Mouse (Mus musculus) left cerebral cortex, adult 18-20 months (tissue): Measurements from ENCODE around the gene Med24. TPM values are rescaled to one million over a fixed set of nuclear protein-coding genes. Genes with fewer than 3 reads are reported as not detected.

Source experiments
- DNase-seq, 2 experiments: peaks; one replicate each; pipeline ENCODE4 v3.0.0; 2021 to 2022; ENCODE audit warnings: low spot score in 2 of 2, mixed read lengths in 1 of 2
- total RNA-seq, 2 experiments: library from RNA; stranded (reverse); gene quantifications; 2 replicates each; pipeline ENCODE4 v1.2.3; 2021

The Med24 gene
- total RNA-seq, 2 experiments from 2014 or later = 108 to 127 TPM

DNA sequence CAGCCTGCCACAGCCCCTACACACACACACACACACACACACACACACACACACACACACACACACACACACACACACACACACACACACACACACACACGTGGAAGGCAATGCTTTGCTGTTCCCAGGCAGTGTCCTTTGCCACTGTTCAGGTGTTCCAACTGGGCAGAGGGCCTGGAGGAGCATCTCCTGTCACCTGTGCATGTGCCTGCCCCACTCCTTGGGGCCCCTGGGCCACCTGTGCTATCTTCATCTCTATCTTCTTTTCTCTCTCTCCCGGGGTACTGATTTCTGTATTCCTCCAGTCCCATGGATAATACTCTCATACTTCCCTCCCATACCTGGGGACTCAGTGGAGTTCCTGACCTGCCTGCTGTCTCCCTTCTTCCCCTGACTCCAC is 37.1 kb upstream of the Med24 start:
- no peak for DNase-seq

DNA sequence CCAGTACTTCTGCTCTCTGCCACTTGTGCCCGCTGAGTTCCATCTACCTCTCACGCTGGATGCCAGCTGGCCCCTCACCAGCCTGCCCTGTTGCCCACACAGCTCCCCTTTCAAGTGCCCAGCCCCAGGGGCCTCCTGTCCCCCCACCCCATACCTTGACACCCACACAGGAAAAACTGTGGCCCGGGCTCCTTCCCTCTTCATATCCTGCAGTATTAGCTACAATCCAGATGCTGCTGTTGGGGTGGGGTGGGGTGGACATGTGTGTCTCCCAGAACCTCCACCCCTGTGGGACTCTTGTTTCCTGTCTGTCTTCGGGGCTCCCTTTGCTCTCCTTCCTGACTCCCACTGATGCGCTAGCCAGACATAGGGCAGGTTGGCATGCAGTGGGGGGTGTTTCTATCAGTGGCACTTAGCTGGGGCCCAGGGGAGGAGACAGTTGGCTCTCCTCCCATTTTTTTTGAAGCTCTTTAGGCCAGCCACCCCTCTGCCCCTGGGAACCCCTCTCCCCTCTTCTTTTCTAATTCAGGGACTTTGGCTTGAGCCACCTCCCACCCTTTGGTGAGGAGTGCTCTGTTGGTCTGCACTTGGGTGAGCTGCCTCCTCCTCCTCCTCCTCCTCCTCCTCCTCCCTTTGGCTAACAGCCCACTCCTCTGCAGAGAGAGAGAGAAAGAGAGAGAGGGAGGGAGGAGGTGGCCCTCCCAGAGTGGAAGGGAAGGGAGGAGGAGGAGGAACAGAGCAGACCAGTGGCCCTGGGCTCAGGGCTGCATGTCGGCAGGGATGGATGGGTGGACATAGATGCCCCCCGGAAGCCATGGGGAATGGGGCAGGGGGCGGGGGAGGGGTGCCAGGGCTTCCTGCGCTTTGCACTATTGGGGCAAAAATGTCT is 36.4 kb upstream of the Med24 start:
- no peak for DNase-seq

DNA sequence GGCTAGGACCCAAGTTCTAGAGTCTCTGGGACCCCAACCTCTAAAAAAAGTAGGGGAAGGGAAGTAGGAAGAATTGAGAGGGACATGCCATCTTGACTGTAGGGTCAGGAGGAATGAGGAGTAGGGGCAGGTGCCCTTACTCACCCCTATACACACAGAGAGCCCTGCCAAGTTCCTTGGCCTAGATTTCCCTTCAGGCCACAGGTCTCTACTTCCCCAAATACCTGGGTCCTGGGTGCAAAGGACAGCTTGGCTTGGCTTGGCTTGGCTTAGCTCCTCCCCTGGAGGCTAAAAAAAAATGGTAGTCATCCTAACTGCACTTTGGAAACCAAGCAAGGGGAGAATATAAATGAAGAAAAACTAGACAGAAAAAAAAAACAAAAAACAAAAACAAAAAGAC is 35.5 kb upstream of the Med24 start:
- no peak for DNase-seq

DNA sequence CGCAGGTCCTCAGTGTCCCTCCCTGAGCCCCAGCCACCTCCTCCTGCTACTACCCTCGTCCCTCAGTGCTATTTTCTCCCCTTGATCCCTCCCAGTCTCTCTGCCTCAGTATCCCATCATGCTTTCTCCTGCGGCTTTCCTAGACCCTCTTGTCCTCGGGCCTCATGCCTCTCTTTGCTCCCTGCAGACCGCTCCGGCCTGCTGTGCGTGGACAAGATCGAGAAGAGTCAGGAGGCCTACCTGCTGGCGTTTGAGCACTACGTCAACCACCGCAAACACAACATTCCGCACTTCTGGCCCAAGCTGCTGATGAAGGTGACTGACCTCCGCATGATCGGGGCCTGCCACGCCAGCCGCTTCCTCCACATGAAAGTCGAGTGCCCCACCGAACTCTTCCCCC is 34.9 kb upstream of the Med24 start:
- DNase-seq = no peak

DNA sequence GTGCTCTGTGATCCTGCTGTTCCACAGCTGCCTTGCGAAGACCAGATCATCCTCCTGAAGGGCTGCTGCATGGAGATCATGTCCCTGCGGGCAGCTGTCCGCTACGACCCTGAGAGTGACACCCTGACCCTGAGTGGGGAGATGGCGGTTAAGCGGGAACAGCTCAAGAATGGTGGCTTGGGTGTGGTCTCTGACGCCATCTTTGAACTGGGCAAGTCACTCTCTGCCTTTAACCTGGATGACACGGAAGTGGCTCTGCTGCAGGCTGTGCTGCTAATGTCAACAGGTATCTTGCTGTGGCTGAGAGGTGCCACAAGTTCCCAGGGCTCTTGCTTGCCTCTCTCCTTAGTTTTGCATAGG is 34.2 kb upstream of the Med24 start:
- no peak for DNase-seq

DNA sequence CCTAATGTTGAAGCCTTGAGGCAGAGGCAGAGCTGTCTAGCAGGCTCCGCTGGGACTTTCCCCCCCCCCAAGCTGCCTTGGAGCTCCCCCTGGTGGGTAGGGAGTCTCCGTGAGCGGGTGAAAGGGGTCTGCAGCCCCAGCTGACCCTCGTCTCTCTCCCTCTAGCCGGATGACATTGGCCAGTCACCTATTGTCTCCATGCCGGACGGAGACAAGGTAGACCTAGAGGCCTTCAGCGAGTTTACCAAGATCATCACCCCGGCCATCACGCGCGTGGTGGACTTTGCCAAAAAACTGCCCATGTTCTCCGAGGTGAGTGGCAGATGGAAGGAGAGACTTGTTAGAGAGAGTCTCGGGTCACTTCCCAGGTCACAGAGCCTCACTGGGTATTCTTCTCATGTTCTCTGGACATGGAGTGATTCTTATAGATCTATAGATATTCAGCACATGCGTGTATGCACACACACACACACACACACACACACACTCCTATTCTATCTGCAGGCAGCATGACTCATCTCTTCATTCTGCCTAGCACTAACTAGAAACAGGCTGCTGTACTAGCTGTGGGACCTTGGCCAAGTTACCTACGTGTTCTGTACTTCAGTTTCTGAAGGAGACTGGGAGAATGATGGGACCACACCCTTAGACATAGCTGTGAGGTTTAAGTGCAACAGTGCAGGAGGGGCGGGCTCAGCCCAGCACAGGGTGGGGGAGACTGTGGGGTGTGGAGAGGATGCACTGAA is 33.7 kb upstream of the Med24 start:
- DNase-seq = peak; percentile 72

DNA sequence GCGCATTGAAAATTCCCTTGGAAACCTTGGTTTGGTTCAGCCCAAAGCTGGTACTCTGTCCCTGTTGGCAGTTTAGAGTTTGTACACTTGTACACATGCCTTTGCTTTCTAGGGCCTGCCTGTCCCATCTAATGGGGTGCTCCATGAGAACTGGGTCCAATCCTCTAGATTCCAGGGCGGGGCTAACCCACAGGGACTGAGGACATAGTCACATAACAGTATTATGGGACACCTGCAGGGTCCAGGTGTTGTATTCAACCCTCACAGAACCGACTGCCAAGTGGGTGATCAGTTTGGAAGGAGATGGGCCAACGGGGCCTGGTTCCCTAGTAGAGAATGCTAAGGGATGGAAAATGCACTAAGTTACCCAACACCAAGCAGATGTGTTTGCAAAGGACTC is 32.7 kb upstream of the Med24 start:
- DNase-seq = no peak

DNA sequence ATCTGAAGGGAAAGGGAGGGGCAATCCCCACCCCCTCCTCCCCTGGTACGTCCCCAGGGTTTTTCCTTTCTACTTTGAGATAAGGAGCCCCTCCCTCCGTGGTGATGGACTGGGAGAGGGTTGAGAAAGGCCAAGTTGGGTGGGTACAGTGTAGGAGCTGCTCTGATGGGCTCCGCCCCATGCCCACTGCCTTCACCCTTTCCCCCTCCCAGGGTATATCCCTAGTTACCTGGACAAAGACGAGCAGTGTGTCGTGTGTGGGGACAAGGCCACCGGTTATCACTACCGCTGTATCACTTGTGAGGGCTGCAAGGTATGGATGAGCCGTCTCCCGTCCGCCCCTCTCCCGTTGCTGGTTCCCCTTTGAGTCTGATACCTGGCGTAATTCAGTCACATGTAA is 27.5 kb upstream of the Med24 start:
- DNase-seq = no peak

DNA sequence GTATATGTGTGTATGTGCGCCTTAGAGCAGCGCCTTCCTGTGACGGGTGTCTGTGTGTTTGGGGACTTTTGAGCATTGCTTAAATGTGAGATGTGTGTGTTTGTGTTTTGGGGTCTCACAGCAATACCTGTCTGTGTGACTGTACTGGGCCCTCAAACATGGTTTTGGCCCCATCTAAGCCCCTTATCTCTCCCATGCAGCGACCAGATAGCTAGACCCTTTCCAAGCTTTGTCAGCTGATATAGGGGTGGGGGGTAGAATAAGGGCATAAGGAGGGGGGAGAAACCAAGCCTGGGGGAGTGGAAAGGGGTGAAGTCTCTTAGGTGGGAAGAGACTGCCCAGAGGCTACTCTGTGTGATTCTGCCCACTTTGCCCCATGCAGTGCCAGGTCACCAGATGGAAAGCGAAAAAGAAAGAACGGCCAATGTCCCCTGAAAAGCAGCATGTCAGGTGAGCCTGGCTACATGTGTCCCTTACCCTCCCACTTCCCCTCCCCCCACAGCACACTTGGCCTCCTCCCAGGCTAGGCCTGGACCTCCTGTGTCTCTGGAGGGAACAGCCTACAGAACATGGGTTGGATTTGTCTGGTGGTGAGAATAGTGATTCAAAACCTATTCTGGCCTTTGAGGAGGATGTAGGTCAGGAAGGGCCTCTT is 26.6 kb upstream of the Med24 start:
- DNase-seq = no peak

DNA sequence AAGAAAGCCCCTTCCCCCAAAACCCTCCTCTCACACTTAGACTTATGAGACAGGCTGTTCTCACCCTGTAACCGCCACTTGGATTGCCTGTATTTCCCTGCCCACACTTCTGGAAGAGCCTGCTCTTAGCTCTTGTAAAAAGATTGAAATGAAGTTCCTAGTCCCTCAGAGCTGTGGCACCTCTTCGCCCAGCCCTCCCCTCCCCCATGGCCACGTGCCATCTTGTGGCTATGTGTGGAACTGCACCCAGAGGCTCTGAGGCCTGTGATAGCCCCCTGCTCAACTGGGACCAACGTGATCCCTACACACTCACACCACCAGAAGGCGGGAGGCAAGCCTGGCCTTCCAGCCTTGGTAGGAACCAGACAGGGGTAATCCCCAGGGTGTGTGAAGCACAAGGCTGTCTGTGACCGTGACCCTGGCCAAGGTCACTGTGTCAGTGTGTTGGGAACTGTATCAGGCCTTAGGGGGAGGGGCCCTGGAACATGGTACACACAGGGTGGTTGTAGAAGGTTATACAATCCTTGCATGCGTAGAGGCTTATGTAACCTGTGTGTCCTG is 25.5 kb upstream of the Med24 start:
- DNase-seq = no peak

DNA sequence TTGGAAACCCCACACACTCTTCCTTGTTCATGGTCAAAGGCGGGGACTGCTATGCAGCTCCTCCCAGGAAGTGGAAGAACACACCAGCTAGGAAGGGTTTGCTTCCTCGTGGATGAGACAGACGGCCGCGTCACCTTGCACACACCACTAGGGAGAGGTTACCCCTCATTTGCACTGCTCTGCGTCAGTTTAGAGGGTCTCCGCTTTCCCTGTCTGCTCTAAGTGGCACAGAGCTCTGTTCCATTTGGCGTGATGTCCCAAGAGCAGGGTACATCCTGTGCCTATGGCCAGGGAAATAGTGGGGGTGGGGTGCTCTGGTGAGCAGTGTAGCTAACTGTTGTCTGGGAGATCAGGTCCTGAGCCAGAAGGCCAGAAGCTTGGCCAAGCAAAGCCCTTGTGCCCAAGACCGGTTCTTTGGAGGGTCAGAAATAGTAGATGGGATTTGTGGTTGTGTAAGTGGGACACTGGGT is 25.0 kb upstream of the Med24 start:
- no peak for DNase-seq

DNA sequence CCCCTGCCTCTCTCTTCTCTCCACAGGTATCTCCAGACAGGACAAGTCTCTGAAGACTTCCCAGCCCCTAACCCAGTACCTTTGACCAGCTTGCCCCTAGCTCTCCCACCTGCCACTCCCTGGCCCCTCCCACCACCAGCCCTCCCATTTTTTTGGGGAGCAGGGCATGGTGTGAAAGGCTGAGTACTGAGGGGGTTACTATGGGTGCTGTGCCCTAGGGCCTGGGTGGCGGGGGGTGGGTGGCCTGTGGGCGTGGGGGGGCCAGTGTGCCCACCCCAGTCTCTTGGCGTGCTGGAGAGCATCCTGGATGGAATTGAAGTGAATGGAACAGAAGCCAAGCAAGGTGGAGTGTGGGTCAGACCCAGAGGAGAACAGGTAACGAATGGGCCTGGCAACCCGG is 24.0 kb upstream of the Med24 start:
- no peak for DNase-seq

DNA sequence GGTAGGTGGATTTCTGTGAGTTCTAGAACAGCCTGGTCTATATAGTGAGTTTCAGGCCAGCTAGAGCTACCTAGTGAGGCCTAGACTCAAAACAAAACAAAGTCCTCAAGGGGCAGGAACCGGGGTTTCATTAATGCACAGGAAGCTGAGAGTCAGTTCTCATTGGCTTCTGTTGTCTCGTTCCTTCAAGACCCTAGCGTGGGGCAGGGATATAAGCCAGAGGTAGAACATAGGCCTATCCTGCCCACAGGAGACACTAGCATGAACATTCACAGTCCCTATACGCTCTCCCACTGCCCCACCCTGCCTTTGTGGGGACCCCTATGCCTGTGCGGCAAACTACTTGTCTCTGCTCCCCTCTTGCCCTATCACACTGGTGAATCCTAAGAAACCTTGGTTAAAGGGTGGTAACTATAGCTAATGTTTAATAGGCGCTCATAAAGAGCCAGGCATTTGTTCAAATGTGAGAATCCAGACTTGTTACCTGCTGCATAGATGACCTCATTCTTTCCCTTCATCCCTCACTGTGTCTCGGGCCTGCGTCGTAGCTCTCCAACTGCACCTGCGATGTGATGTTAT is 23.4 kb upstream of the Med24 start:
- no peak for DNase-seq

DNA sequence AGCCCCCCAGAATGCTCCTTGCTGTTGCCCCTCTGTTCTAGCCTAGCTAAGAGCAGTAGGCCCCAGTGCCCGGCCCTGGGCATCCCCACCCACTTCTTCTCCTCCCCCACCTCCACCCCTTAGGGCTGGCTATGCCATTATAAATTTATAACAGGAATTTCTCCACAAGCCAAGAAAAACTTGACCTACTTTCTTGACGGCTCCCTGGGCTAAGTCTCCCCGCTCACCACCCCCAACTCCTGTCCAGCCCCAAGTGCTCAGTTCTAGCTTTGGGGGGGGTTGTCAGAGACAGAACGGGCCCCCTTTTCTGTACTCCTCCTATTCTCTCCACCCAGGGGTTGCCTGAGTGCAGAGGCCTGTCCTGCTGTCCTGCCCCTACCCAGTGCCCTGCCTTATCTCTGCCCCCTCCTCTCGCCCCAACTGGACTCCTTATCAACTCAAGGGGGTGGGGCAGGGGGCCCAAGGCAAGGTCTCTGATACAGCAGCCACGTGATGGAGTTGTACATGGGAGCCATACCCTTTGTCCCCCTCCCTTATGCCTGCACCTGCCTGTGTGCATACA is 22.1 kb upstream of the Med24 start:
- DNase-seq = no peak

DNA sequence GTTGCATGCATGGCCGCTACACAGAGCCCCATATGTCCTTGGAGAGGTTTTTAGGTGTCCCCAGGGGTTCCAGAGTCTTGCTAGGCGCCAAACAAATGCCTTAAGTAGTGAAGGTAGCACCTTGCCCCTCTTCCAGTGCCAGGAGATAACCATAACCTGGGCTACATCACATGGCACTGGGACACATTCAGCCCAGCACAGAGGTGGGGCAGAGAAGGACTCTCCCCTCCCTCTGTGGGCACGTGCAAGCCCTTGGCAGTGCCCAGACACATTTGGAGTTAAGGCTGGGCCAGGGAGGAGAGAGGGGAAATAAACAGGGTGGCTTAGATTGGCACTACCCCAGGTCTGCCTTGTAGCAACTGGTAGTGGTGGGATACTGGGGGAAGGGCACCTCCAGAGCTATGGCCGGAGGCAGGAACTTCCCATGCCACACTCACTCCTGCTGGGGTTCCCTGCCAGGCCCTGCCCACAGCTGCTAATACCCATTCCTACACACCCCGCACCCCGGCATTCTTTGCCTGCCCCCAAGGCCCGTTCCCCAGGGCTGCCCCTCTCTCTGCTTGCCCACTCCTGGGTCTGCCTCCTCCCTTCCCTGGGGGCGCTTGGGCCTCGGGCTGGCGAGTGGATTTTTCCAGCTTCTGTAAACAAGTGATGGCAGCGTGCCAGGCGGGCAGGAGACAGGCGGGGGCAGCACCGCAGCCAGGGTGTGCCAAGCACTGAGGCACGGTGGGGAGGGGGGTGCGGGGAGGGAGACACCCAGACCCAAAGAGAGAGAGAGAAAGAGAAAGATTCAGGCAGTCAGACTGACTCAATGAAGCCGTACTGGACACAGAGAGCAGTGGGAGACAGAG is 21.3 kb upstream of the Med24 start:
- DNase-seq = peak; percentile 77 to 79

DNA sequence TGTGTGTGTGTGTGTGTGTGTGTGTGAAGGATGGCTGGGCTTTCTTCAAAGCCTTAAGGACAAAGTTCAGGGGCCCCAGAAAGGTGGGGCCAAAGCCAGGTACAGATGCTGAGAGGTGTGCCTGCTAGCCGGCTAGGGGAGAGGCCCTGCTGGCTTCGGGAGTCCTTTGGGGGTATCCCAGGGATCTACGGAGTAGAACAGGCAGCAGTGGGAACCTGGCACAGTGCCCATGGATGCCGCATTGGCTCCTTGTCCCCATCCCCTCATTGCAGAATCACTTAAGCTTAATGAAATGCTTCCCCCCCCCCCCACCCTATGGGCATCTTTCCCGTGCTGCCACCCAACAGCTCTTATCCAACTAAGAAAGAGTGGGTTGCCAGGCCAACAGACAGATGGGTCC is 20.5 kb upstream of the Med24 start:
- DNase-seq = no peak

DNA sequence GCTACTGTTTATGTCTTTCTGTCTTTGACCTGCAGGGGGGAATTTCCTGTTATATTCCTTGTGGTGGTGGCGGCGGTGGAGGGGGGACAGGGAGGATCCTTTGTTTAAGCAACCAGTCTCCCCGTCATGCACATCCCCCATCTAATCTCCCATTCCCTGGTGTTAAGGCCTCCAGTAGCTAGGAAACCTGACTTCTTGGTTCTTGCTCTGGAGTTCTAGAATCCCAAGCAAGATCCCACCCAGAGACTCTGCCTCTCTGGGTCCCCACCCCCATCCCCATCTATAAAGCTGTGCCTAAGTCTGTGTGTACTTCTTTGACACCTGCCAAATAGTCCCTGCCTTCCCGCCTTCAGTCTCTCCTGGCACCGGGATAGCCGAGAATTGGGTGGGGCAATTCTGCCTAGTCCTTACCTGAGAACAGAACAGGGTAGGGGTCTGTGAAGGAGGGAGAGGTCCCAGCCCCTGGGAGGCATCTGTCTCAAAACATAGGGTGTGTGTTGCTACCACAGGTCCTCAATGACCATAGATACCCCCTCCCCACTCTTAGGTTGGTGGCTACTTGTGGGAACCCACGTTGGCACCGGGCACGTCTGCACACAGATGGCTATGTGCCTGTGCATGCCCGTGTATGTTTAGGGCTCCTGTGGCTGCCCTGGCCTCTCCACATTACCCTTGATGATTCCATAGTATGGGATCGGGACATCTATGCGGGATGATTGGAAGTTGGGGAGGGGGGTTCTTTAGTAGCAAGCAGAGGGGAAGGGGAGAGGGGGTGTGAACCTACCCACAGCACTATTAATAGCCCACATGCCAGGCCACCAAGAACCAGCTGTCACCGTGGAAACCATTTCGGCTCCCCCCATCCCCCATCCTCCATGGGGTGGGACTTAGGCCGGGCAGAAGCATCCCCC is 19.5 kb upstream of the Med24 start:
- no peak for DNase-seq

DNA sequence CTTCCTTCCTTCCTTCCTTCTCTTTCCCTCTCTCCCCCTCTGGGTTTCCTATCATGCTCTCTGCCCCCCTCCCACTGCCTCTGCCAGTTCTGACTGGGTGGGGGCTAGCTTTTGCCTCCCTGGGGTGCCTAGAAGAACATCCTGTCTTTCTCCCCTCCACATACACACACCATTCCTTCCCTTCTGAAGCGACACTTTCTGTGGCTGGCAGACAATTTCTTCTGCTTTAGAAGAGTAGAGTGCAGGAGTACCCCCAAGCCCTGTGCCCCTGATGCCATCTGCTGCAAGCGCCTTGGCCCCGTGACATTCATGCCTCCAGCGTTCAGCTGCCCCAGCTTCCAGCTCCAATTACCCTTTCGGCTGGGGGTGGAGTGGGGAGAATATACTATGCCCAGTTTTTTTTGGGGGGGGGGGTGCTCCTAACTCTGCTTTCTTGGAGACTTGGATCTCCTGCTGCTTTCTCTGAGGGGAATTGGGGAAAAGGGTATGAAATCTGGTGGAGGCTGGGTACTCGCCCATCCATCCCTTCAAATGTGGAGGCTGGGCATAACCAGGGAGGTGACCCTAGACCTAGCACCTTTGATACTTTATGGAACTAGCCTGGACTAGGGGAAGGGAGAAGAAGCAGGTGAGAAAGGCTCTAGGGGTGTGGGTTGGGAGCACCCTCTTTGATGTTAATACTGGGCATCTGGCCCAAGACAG is 18.7 kb upstream of the Med24 start:
- no peak for DNase-seq
